Mouse (Mus musculus) heart, embryonic 11.5 days (tissue): Measurements from ENCODE around the gene Capn11. TPM values are rescaled to one million over a fixed set of nuclear protein-coding genes. Genes with fewer than 3 reads are reported as not detected.

Source experiments
- ATAC-seq: fragments of 200-750 bp; cut with Nextera tagmentation; replicated peaks from 2 replicates; pipeline ENCODE4 v1.8.0; 2017; ENCODE audit warnings: moderate library complexity; ENCODE audit not compliant: insufficient number of reproducible peaks, low FRiP score, low TSS enrichment
- H3K27ac ChIP-seq: fragments of 300-500 bp; sonication (generic); 2 replicates; pipeline ENCODE4 v1.5.1; 2014; ENCODE audit warnings: mild to moderate bottlenecking, low read depth, low read length
- H3K27me3 ChIP-seq: fragments of 300-500 bp; sonication (generic); 2 replicates; pipeline ENCODE4 v1.6.1; 2014; ENCODE audit warnings: mild to moderate bottlenecking, low read length, mixed read lengths; ENCODE audit not compliant: control insufficient read depth, insufficient read depth
- H3K36me3 ChIP-seq: fragments of 300-500 bp; sonication (generic); 2 replicates; pipeline ENCODE4 v1.6.1; 2014; ENCODE audit warnings: mild to moderate bottlenecking, low read length, moderate library complexity, mixed read lengths; ENCODE audit not compliant: control insufficient read depth, insufficient read depth
- H3K4me1 ChIP-seq: fragments of 300-500 bp; sonication (generic); 2 replicates; pipeline ENCODE4 v1.6.1; 2014; ENCODE audit warnings: low read length; ENCODE audit not compliant: control insufficient read depth, insufficient read depth
- H3K4me2 ChIP-seq: fragments of 300-500 bp; sonication (generic); 2 replicates; pipeline ENCODE4 v1.6.1; 2014; ENCODE audit warnings: mild to moderate bottlenecking, moderate library complexity
- H3K4me3 ChIP-seq: fragments of 300-500 bp; sonication (generic); 2 replicates; pipeline ENCODE4 v1.5.1; 2014; ENCODE audit warnings: low read depth, low read length
- H3K9ac ChIP-seq: fragments of 300-500 bp; sonication (generic); 2 replicates; pipeline ENCODE4 v1.6.1; 2014; ENCODE audit warnings: mild to moderate bottlenecking, low read depth, low read length, moderate library complexity
- H3K9me3 ChIP-seq: fragments of 300-500 bp; sonication (generic); replicated peaks from 2 replicates; pipeline ENCODE4 v1.6.1; 2016; ENCODE audit warnings: low read length; ENCODE audit not compliant: control insufficient read depth
- WGBS: fragments of 180-500 bp; shearing (Covaris S2); extraction: QIAGEN DNeasy Blood & Tissue Kit; methylation state at CpG from one replicate; pipeline ENCODE4 v1.1.7; 2014; ENCODE audit not compliant: insufficient replicate concordance; 5-methylcytosine and 5-hydroxymethylcytosine counted together
- polyA plus RNA-seq: library from polyadenylated mRNA; unstranded; fragments of >200 nt; fragmentation: Nextera tagmentation; extraction: Ambion mirVana; gene quantifications from 2 replicates; pipeline ENCODE4 v1.2.1, GENCODE M21; 2014

Capn11 gene
- polyA plus RNA-seq, 1 experiment from 2014 or later: 0.52 TPM

GRCm38 (mm10) chr17:45672598-45672997 lies 13.5 kb upstream of the Capn11 start:
- WGBS: 80% methylated on average over 2 of the region's 2 CpGs
- peaks cover 25% of the 10 kb centered on the region for H3K36me3 ChIP-seq
- H3K27me3 ChIP-seq: no peaks in the 10 kb centered on the region
- no peak overlapping the region for H3K4me3 ChIP-seq
- no peaks in the 10 kb centered on the region for H3K9me3 ChIP-seq
- no peak overlapping the region for H3K27ac ChIP-seq
- H3K4me2 ChIP-seq: no peak overlapping the region
- H3K9ac ChIP-seq: no peak overlapping the region
- ATAC-seq: no peak
- no peaks in the 10 kb centered on the region for H3K4me1 ChIP-seq

- no peaks in the 10 kb centered on the region for H3K4me1 ChIP-seq
Observed at GRCm38 (mm10) chr17:45671821-45672220, 12.7 kb upstream of the Capn11 start.

GRCm38 (mm10) chr17:45667986-45668385 lies 8.9 kb upstream of the Capn11 start:
- no peak overlapping the region for H3K9ac ChIP-seq
- H3K4me2 ChIP-seq: no peak overlapping the region
- no peaks in the 10 kb centered on the region for H3K9me3 ChIP-seq
- no peak overlapping the region for H3K27ac ChIP-seq
- H3K4me3 ChIP-seq: no peak overlapping the region
- no peaks in the 10 kb centered on the region for H3K4me1 ChIP-seq
- H3K27me3 ChIP-seq: no peaks in the 10 kb centered on the region
- ATAC-seq: no peak
- H3K36me3 ChIP-seq: peaks cover 18% of the 10 kb centered on the region
- 88% methylated on average over 10 of the region's 10 CpGs for WGBS

More at GRCm38 (mm10) chr17:45671821-45672220, 12.7 kb upstream of the Capn11 start:
- ATAC-seq: no peak
- no peak overlapping the region for H3K4me2 ChIP-seq
- no peak overlapping the region for H3K27ac ChIP-seq
- H3K4me3 ChIP-seq: no peak overlapping the region
- 80% methylated on average over 1 of the region's 1 CpGs for WGBS
- no peak overlapping the region for H3K9ac ChIP-seq
- no peaks in the 10 kb centered on the region for H3K9me3 ChIP-seq
- peaks cover 25% of the 10 kb centered on the region for H3K36me3 ChIP-seq
- no peaks in the 10 kb centered on the region for H3K27me3 ChIP-seq

- no peaks in the 10 kb centered on the region for H3K27me3 ChIP-seq
- no peaks in the 10 kb centered on the region for H3K4me1 ChIP-seq
- H3K9me3 ChIP-seq: no peaks in the 10 kb centered on the region
- H3K27ac ChIP-seq: no peak overlapping the region
- no peak overlapping the region for H3K4me2 ChIP-seq
- H3K36me3 ChIP-seq: peaks cover 13% of the 10 kb centered on the region; the same call in 1 of the 2 replicates
- no peak for ATAC-seq
- no peak overlapping the region for H3K9ac ChIP-seq
- 83% methylated on average over 10 of the region's 10 CpGs for WGBS
- no peak overlapping the region for H3K4me3 ChIP-seq
Observed at GRCm38 (mm10) chr17:45667481-45667880, 8.4 kb upstream of the Capn11 start.

GRCm38 (mm10) chr17:45666091-45666490 lies 7.0 kb upstream of the Capn11 start:
- Histone ChIP-seq H3K36me3 (peaks cover 8% of the 10 kb centered on the region; the same call in 1 of the 2 replicates), H3K9me3 (no peaks in the 10 kb centered on the region), H3K27ac (no peak overlapping the region), H3K27me3 (no peaks in the 10 kb centered on the region), H3K4me3 (no peak overlapping the region), H3K4me1 (no peaks in the 10 kb centered on the region), H3K4me2 (no peak overlapping the region), H3K9ac (no peak overlapping the region)
- no peak for ATAC-seq
- 72% methylated on average over 11 of the region's 11 CpGs for WGBS

- 85% methylated on average over 13 of the region's 13 CpGs for WGBS
- no peak overlapping the region for H3K4me2 ChIP-seq
- H3K4me1 ChIP-seq: no peaks in the 10 kb centered on the region
- no peaks in the 10 kb centered on the region for H3K27me3 ChIP-seq
- no peaks in the 10 kb centered on the region for H3K9me3 ChIP-seq
- no peak for ATAC-seq
- no peak overlapping the region for H3K9ac ChIP-seq
- H3K36me3 ChIP-seq: peaks cover 6% of the 10 kb centered on the region; the same call in 1 of the 2 replicates
- no peak overlapping the region for H3K4me3 ChIP-seq
- H3K27ac ChIP-seq: no peak overlapping the region
Observed at GRCm38 (mm10) chr17:45664608-45665007, 5.5 kb upstream of the Capn11 start.

GRCm38 (mm10) chr17:45663106-45663919 lies 4.2 kb upstream of the Capn11 start:
- no peaks in the 10 kb centered on the region for H3K9me3 ChIP-seq
- H3K4me3 ChIP-seq: no peak overlapping the region
- H3K9ac ChIP-seq: peak overlapping the region; percentile 16; the same call in 1 of the 2 replicates
- H3K36me3 ChIP-seq: peaks cover 3% of the 10 kb centered on the region; the same call in 1 of the 2 replicates
- no peaks in the 10 kb centered on the region for H3K27me3 ChIP-seq
- WGBS: 22% methylated on average over 27 of the region's 27 CpGs
- ATAC-seq: no peak
- H3K4me2 ChIP-seq: peak overlapping the region; percentile 31
- H3K4me1 ChIP-seq: no peaks in the 10 kb centered on the region
- no peak overlapping the region for H3K27ac ChIP-seq

- Histone ChIP-seq H3K4me2 (no peak overlapping the region), H3K27ac (no peak overlapping the region), H3K4me3 (no peak overlapping the region), H3K9ac (no peak overlapping the region), H3K4me1 (no peaks in the 10 kb centered on the region), H3K27me3 (no peaks in the 10 kb centered on the region), H3K36me3 (no peaks in the 10 kb centered on the region), H3K9me3 (no peaks in the 10 kb centered on the region)
- WGBS: 21% methylated on average over 6 of the region's 6 CpGs
- ATAC-seq: no peak
Observed at GRCm38 (mm10) chr17:45655820-45656219, 3.3 kb downstream of the Capn11 start.

GRCm38 (mm10) chr17:45653233-45653632 lies 5.9 kb downstream of the Capn11 start:
- 65% methylated on average over 7 of the region's 7 CpGs for WGBS
- no peak for ATAC-seq
- no peak overlapping the region for H3K4me2 ChIP-seq
- no peaks in the 10 kb centered on the region for H3K9me3 ChIP-seq
- no peak overlapping the region for H3K4me3 ChIP-seq
- no peak overlapping the region for H3K9ac ChIP-seq
- no peaks in the 10 kb centered on the region for H3K27me3 ChIP-seq
- H3K27ac ChIP-seq: no peak overlapping the region
- H3K36me3 ChIP-seq: no peaks in the 10 kb centered on the region
- H3K4me1 ChIP-seq: no peaks in the 10 kb centered on the region
